Mouse (Mus musculus) mesoderm, embryonic 11.5 days (tissue): ENCODE measurements around the gene Fgf10.
A peak's percentile ranks its signal among the peaks of the same experiment; 100 is the strongest.

Experiments used
- DNase-seq: peaks from one replicate; pipeline ENCODE4 v3.0.0-alpha.2; 2012; ENCODE audit warnings: low read depth, low spot score

The Fgf10 gene

GRCm38 (mm10) chr13:118669491-118669890 lies at the start of gene Fgf10:
Fgf10 (plus strand) TSS chr13:118669791.
- no peak for DNase-seq

GRCm38 (mm10) chr13:118629661-118630428 lies 39.7 kb upstream of the Fgf10 start:
- DNase-seq = no peak

GRCm38 (mm10) chr13:118631500-118631899 lies 38.1 kb upstream of the Fgf10 start:
- DNase-seq = no peak

- DNase-seq = no peak
Measured at GRCm38 (mm10) chr13:118636047-118636446, 33.5 kb upstream of the Fgf10 start.

- no peak for DNase-seq
Measured at GRCm38 (mm10) chr13:118642585-118642984, 27.0 kb upstream of the Fgf10 start.

- DNase-seq = no peak
Measured at GRCm38 (mm10) chr13:118643138-118643537, 26.5 kb upstream of the Fgf10 start.

GRCm38 (mm10) chr13:118656991-118657390 lies 12.6 kb upstream of the Fgf10 start:
- no peak for DNase-seq

- DNase-seq = no peak
Measured at GRCm38 (mm10) chr13:118658031-118658430, 11.6 kb upstream of the Fgf10 start.

- no peak for DNase-seq
Measured at GRCm38 (mm10) chr13:118658608-118659326, 10.8 kb upstream of the Fgf10 start.

GRCm38 (mm10) chr13:118661664-118662063 lies 7.9 kb upstream of the Fgf10 start:
- DNase-seq = no peak

GRCm38 (mm10) chr13:118664901-118665300 lies 4.7 kb upstream of the Fgf10 start:
- no peak for DNase-seq

GRCm38 (mm10) chr13:118679228-118679627 lies 9.6 kb downstream of the Fgf10 start:
- DNase-seq = no peak

GRCm38 (mm10) chr13:118693049-118693448 lies 23.5 kb downstream of the Fgf10 start:
- DNase-seq = no peak

GRCm38 (mm10) chr13:118695103-118695502 lies 25.5 kb downstream of the Fgf10 start:
- no peak for DNase-seq

- DNase-seq = no peak
Measured at GRCm38 (mm10) chr13:118703727-118704126, 34.1 kb downstream of the Fgf10 start.

- DNase-seq = no peak
Measured at GRCm38 (mm10) chr13:118705716-118706115, 36.1 kb downstream of the Fgf10 start.

- no peak for DNase-seq
Measured at GRCm38 (mm10) chr13:118709912-118710311, 40.3 kb downstream of the Fgf10 start.

GRCm38 (mm10) chr13:118713626-118714150 lies 44.1 kb downstream of the Fgf10 start:
- DNase-seq = no peak

- DNase-seq = peak; percentile 62
Measured at GRCm38 (mm10) chr13:118714284-118715065, 44.9 kb downstream of the Fgf10 start.

GRCm38 (mm10) chr13:118715066-118716018 lies 45.8 kb downstream of the Fgf10 start:
- DNase-seq = peak; percentile 44

GRCm38 (mm10) chr13:118716265-118716664 lies 46.7 kb downstream of the Fgf10 start:
- DNase-seq = no peak
